Mouse (Mus musculus): ENCODE measurements at regions not wholly inside any gene's neighbourhood (a gene's known extent, or its start where the extent isn't known, plus 50 kb on each side); places are given as distances from the start of the nearest gene placed in this dataset.

DNA sequence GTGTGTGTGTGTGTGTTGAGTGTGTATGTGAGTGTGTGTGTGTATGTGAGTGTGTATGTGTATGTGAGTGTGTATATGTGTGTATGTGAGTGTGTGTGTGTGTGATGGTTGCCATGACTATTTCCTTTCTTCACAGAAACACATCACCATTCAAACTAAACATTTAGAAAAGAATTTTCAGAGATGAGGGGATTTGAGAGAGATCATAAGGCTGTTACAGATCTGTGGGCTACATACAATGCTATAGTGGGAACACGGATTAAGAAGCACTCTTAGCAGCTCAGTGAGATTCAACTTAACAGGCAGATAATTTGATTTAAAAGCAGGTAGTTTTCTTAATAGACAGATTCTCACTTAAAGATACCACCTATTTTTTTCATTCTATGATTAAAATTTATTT lies 257.1 kb upstream of the Fn1 start:
- Histone ChIP-seq H3K27ac (ENCODE audit: insufficient read depth, low read length) (no peak overlapping the region), H3K27me3 (ENCODE audit: control insufficient read depth, insufficient read depth, low read length) (no peaks in the 10 kb centered on the region), H3K4me3 (replicated peaks; ENCODE audit: insufficient read depth, low read depth, low read length) (no peak overlapping the region), H3K4me1 (ENCODE audit: control insufficient read depth, insufficient read depth, low read length) (no peaks in the 10 kb centered on the region)
- WGBS = 87% methylated on average over 1 of the region's 1 CpGs
- no peak for DNase-seq
- no peak for TF ChIP-seq CTCF (IDR thresholded peaks at IDR 0.05; ENCODE audit: borderline replicate concordance, insufficient read depth, low read depth, low read length)
- no peak for TF ChIP-seq POLR2A (IDR thresholded peaks at IDR 0.05; ENCODE audit: borderline replicate concordance, insufficient read depth, low read length)

GRCm38 (mm10) chr1:71909508-71910124 lies 256.6 kb upstream of the Fn1 start:
- Histone ChIP-seq H3K4me1 (ENCODE audit: control insufficient read depth, insufficient read depth, low read length) (no peaks in the 10 kb centered on the region), H3K27ac (ENCODE audit: insufficient read depth, low read length) (no peak overlapping the region), H3K4me3 (replicated peaks; ENCODE audit: insufficient read depth, low read depth, low read length) (no peak overlapping the region), H3K27me3 (ENCODE audit: control insufficient read depth, insufficient read depth, low read length) (no peaks in the 10 kb centered on the region)
- TF ChIP-seq CTCF (IDR thresholded peaks at IDR 0.05; ENCODE audit: borderline replicate concordance, insufficient read depth, low read depth, low read length) (no peak), POLR2A (IDR thresholded peaks at IDR 0.05; ENCODE audit: borderline replicate concordance, insufficient read depth, low read length) (no peak)
- 69% methylated on average over 11 of the region's 11 CpGs for WGBS
- DNase-seq = no peak

DNA sequence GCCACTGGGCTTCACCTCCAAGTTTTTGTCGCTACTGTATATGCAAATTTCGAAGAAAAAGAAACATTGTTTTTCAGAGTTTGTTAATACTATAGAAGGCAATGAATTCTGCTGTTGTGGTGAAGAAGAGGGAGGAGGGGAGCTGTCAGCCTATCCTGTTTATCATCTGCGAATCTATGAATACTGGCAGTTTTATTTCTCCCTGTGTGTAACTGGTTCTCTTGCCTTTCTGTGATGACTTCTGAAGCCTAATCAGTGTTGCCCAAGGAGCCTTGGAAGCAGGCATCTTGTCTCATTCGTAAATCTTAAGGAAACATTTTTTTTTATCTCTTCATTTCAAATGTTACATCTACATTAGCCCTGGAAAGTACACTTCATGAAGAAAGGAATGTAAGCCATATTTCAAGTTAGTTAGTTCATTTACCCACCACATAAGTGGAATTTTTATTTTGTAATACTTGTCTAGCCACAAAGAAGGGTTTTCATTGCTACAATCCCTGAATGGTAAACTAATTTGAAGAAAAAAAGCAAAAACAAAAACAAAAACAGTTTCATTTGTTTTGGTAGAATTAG lies 251.5 kb upstream of the Fn1 start:
- H3K27me3 ChIP-seq (ENCODE audit: control insufficient read depth, insufficient read depth, low read length) = no peaks in the 10 kb centered on the region
- no peak overlapping the region for H3K27ac ChIP-seq (ENCODE audit: insufficient read depth, low read length)
- H3K4me3 ChIP-seq (replicated peaks; ENCODE audit: insufficient read depth, low read depth, low read length) = no peak overlapping the region
- H3K4me1 ChIP-seq (ENCODE audit: control insufficient read depth, insufficient read depth, low read length) = no peaks in the 10 kb centered on the region
- DNase-seq = no peak
- WGBS = 80% methylated on average over 4 of the region's 4 CpGs
- no peak for TF ChIP-seq CTCF (IDR thresholded peaks at IDR 0.05; ENCODE audit: borderline replicate concordance, insufficient read depth, low read depth, low read length)
- no peak for TF ChIP-seq POLR2A (IDR thresholded peaks at IDR 0.05; ENCODE audit: borderline replicate concordance, insufficient read depth, low read length)

DNA sequence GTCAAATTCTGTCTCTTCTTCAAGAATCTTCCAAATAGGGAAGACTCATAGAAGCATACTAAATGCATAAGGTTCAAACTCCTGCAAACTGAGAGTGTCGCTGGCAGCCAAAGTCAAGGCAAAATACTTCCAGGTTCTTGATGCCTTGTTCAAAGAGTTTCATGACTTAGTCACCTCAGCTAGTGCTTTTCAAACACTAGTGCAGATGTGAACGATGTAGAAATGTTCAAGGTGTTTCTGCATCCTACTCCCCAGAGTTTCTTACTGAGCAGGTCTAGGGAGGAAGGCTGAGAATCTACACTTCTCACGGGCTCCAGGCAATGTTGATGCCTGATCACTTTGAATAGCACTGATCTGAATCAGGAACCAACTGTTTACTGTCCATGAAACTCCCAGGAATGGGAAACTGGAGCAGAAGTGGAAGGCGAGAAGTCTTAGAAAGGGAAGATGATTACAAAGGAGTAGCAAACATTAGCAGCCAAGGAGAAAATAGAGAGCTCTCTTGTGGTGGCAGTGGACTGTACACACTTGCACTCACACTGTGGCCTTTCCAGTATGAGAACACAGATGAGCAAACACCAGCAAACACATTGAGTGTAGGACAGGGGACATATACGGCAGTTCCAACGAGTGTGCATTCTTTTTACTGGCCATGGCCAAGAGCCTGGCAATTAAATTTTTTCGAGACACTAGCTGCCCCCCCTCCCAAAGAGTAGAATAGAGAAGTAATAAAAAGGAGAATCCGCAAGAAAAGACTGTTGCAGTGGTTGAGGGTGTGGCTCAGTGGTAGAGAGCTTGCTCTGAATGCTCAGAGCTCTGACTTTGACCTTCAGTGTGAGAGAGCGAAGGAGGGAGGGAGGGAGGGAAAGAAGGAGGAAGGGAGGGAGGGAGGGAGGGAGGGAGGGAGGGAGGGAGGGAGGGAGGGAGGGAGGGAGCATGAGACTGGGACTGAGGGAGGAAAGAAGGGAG lies 247.4 kb upstream of the Fn1 start:
- H3K4me1 ChIP-seq (ENCODE audit: control insufficient read depth, insufficient read depth, low read length) = no peaks in the 10 kb centered on the region
- 86% methylated on average over 9 of the region's 9 CpGs for WGBS
- no peak for DNase-seq
- no peak overlapping the region for H3K27ac ChIP-seq (ENCODE audit: insufficient read depth, low read length)
- no peak overlapping the region for H3K4me3 ChIP-seq (replicated peaks; ENCODE audit: insufficient read depth, low read depth, low read length)
- H3K27me3 ChIP-seq (ENCODE audit: control insufficient read depth, insufficient read depth, low read length) = no peaks in the 10 kb centered on the region
- TF ChIP-seq CTCF (IDR thresholded peaks at IDR 0.05; ENCODE audit: borderline replicate concordance, insufficient read depth, low read depth, low read length) (no peak), POLR2A (IDR thresholded peaks at IDR 0.05; ENCODE audit: borderline replicate concordance, insufficient read depth, low read length) (no peak)

GRCm38 (mm10) chr1:71899128-71899527 lies 246.1 kb upstream of the Fn1 start:
- TF ChIP-seq CTCF (IDR thresholded peaks at IDR 0.05; ENCODE audit: borderline replicate concordance, insufficient read depth, low read depth, low read length) (no peak), POLR2A (IDR thresholded peaks at IDR 0.05; ENCODE audit: borderline replicate concordance, insufficient read depth, low read length) (no peak)
- H3K27me3 ChIP-seq (ENCODE audit: control insufficient read depth, insufficient read depth, low read length) = no peaks in the 10 kb centered on the region
- H3K27ac ChIP-seq (ENCODE audit: insufficient read depth, low read length) = no peak overlapping the region
- 88% methylated on average over 8 of the region's 8 CpGs for WGBS
- H3K4me3 ChIP-seq (replicated peaks; ENCODE audit: insufficient read depth, low read depth, low read length) = no peak overlapping the region
- DNase-seq = no peak
- no peaks in the 10 kb centered on the region for H3K4me1 ChIP-seq (ENCODE audit: control insufficient read depth, insufficient read depth, low read length)

DNA sequence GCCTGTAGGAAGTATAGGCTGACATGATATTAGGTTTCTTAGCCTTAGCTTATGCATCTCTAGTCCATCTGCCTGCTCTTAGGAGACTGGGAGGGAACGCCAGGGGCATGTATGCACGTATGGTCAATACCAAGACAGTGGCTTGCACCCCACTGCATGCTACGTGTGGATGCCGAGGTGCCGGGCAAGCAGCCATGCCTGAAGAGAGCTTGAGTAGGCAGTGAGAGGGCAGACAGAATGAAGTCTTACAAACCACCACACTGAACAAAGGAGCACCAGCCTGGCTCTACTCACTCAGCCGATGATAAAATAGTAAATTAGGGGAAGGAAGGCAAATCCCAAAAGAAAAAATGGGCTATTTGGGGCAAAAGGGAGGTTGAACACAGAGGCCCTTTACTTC lies 245.2 kb upstream of the Fn1 start:
- Histone ChIP-seq H3K4me3 (replicated peaks; ENCODE audit: insufficient read depth, low read depth, low read length) (no peak overlapping the region), H3K27me3 (ENCODE audit: control insufficient read depth, insufficient read depth, low read length) (no peaks in the 10 kb centered on the region), H3K27ac (ENCODE audit: insufficient read depth, low read length) (no peak overlapping the region), H3K4me1 (ENCODE audit: control insufficient read depth, insufficient read depth, low read length) (no peaks in the 10 kb centered on the region)
- DNase-seq = no peak
- WGBS = 32% methylated on average over 6 of the region's 6 CpGs
- TF ChIP-seq POLR2A (IDR thresholded peaks at IDR 0.05; ENCODE audit: borderline replicate concordance, insufficient read depth, low read length) (no peak), CTCF (IDR thresholded peaks at IDR 0.05; ENCODE audit: borderline replicate concordance, insufficient read depth, low read depth, low read length) (no peak)

DNA sequence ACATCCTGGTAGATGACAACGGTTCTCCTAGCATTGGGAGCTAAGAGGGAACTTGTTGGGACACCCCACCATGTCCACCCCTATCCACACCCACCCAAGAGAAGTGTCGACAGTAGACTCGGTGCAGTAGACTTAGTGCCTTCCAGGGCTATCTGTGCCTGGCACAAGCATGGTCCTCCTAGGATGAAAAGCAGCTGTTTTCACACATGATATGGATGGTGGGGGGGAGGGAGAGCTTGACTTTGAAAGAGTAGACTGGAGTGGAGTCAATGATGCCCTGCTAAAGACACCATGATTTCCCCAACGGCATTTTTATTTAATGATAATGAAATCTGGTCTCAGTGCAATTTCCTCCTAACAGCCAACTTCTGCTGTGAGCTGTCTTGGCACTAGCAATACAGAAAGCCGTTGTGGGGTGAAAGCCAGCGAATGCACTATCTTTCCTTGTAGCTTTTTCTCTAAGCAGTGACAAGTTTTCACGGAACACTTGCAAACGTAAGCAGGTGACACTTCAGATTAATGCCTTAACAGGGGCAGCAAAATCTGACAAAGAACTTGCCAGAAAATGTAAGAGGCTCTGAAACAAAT lies 244.6 kb upstream of the Fn1 start:
- H3K27ac ChIP-seq (ENCODE audit: insufficient read depth, low read length) = no peak overlapping the region
- no peak for DNase-seq
- no peak for TF ChIP-seq CTCF (IDR thresholded peaks at IDR 0.05; ENCODE audit: borderline replicate concordance, insufficient read depth, low read depth, low read length)
- TF ChIP-seq POLR2A (IDR thresholded peaks at IDR 0.05; ENCODE audit: borderline replicate concordance, insufficient read depth, low read length) = no peak

More for the DNA sequence above, 244.6 kb upstream of the Fn1 start:
- no peaks in the 10 kb centered on the region for H3K4me1 ChIP-seq (ENCODE audit: control insufficient read depth, insufficient read depth, low read length)
- 33% methylated on average over 8 of the region's 8 CpGs for WGBS
- no peaks in the 10 kb centered on the region for H3K27me3 ChIP-seq (ENCODE audit: control insufficient read depth, insufficient read depth, low read length)
- H3K4me3 ChIP-seq (replicated peaks; ENCODE audit: insufficient read depth, low read depth, low read length) = no peak overlapping the region
